Mouse (Mus musculus) left cerebral cortex, adult 8-10 months (tissue): ENCODE data around the gene Ormdl1. TPM values are rescaled to one million over a fixed set of nuclear protein-coding genes. Genes with fewer than 3 reads are reported as not detected.

ENCODE experiments used
- total RNA-seq, 4 experiments: library from RNA; stranded (reverse); gene quantifications; 2 replicates each; pipeline ENCODE4 v1.2.4; 2022

Gene Ormdl1
- total RNA-seq, 4 experiments from 2014 or later = 6.4 to 9.4 (median 8.8) TPM

Other genes with a start within 250 kb of the Ormdl1 start
- under 1 TPM; 0.21 to 0.96 (median 0.42) TPM for gene Mstn, start 235.5 kb upstream of the Ormdl1 start, total RNA-seq
- not detected for gene 1700019A02Rik, start 109.5 kb upstream of the Ormdl1 start, total RNA-seq
- gene Pms1, start 77 bp upstream of the Ormdl1 start, total RNA-seq = 10 to 100 TPM; 38.2 to 50.3 (median 39.8) TPM
- 1 to 10 TPM in 1 of 4 experiments, not detected in 3; 3.5 TPM for gene Gm28778, start within 50 bp of the Ormdl1 start, total RNA-seq
- 10 to 100 TPM; 19.1 to 24.3 (median 22.5) TPM for gene Osgepl1, start 16.5 kb downstream of the Ormdl1 start, total RNA-seq
- 1 to 10 TPM in 1 of 4 experiments, not detected in 3; 1.7 TPM for gene Asdurf, start 55.5 kb downstream of the Ormdl1 start, total RNA-seq
- gene Gm28551, start 55.6 kb downstream of the Ormdl1 start, total RNA-seq = under 1 TPM in 1 of 4 experiments, not detected in 3; 0.20 TPM
- gene Asnsd1, start 55.7 kb downstream of the Ormdl1 start, total RNA-seq = 10 to 100 TPM; 23.3 to 25.8 (median 25.2) TPM